Mouse (Mus musculus) C2C12 (cell line): ENCODE results near the gene Rcn2.

Experiments used
- CEBPB ChIP-seq: IDR thresholded peaks from one replicate; pipeline ENCODE4 v1.6.1; 2011; ENCODE audit warnings: low read depth, mild to moderate bottlenecking, control low read depth, moderate library complexity
- CTCF ChIP-seq: IDR thresholded peaks from one replicate; pipeline ENCODE4 v1.5.1; 2011; ENCODE audit not compliant: control insufficient read depth, insufficient read depth, insufficient read length
- MAX ChIP-seq: IDR thresholded peaks from one replicate; pipeline ENCODE4 v1.6.1; 2011; ENCODE audit warnings: mild to moderate bottlenecking, control low read depth
- MYOD1 ChIP-seq: IDR thresholded peaks from one replicate; pipeline ENCODE4 v1.6.1; 2011; ENCODE audit warnings: low read depth; ENCODE audit not compliant: control insufficient read depth, insufficient read length
- USF1 ChIP-seq: IDR thresholded peaks from one replicate; pipeline ENCODE4 v1.6.1; 2011; ENCODE audit warnings: low read depth, mild to moderate bottlenecking, control low read depth, moderate library complexity

DNA sequence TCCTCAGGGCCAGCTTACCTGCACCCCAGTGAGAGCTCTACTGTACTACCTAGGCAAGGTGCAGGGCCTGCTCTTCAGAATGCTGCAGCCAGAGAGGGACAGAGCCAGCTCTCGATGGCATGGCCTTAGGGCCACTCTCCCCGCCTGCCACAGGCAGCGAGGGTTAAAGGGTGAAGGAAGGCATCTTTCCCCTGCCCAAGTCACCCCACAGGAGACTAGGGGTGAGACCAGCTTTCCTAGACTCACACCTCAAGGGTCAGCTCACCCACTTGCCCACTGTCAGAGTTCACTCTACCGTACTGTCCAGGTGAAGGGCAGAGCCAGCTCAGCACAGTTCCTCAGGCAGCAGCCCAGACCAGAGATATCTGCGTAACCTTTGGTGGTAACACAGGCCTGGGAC is 20.7 kb downstream of the Rcn2 start:
- TF ChIP-seq CTCF (no peak), MAX (no peak), CEBPB (no peak), MYOD1 (no peak), USF1 (no peak)
